8 mouse cellular contexts compared by ENCODE assay signal in the genomic region with DNA sequence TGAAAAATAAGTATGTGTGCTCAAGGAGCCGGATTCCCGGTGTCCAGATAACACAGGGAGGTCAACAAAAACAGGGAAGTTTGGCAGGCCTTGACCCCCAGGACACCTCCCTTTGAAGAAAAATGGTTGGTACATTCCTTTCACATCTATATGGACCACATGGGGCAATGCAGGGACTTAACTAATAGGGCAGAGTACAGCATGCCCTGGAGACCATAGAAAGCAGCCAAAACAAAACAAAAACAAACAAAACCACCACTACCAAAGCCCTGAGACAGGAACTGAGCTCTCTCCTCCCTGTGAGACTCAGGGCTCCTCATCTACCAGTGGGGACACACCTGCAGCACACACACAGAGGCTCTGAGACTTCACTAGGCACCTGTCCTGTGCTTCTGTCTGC. TPM values are rescaled to one million over a fixed set of nuclear protein-coding genes. Genes with fewer than 3 reads are reported as not detected.
DNase-seq lines count a peak whose midpoint lies in the region; ATAC-seq and TF ChIP-seq lines count a peak whose summit lies in the region.

No protein-coding gene starts in this region.

- no peaks in the 10 kb centered on the region for H3K9me3 ChIP-seq in megakaryocyte, embryonic 14.5 days
- no peaks in the 10 kb centered on the region for H3K9me3 ChIP-seq in limb, embryonic 14.5 days (ENCODE audit: control insufficient read depth, low read length)
- no peaks in the 10 kb centered on the region for H3K9me3 ChIP-seq in stomach, embryonic 16.5 days (replicated peaks; ENCODE audit: control insufficient read depth, low read length)

- no peak for TF ChIP-seq CTCF in gastrocnemius, adult 2 months (IDR thresholded peaks at IDR 0.05)

- H3K27ac ChIP-seq in gastrocnemius, adult 2 months, result peak overlapping the region; percentile 76
- H3K27ac ChIP-seq in limb, embryonic 14.5 days (replicated peaks; ENCODE audit: low read depth, low read length), result 0 out of 2 replicates have a peak overlapping the region, but pooled peaks have one; percentile 3
- H3K27ac ChIP-seq in stomach, embryonic 16.5 days (ENCODE audit: low read length), result peak overlapping the region; percentile 70

- no peak overlapping the region for H3K9ac ChIP-seq in limb, embryonic 14.5 days (ENCODE audit: low read depth, low read length, severe bottlenecking)
- H3K9ac ChIP-seq in stomach, embryonic 16.5 days (ENCODE audit: low read length), result no peak overlapping the region

- H3K36me3 ChIP-seq in megakaryocyte, embryonic 14.5 days (replicated peaks; ENCODE audit: low read length), result peaks cover 17% of the 10 kb centered on the region
- no peaks in the 10 kb centered on the region for H3K36me3 ChIP-seq in limb, embryonic 14.5 days (ENCODE audit: control insufficient read depth, insufficient read depth, low read length)
- H3K36me3 ChIP-seq in stomach, embryonic 16.5 days (ENCODE audit: control insufficient read depth, insufficient read depth, low read length), result no peaks in the 10 kb centered on the region

- peak overlapping the region; percentile 53; the same call in 1 of the 2 replicates for H3K4me3 ChIP-seq in gastrocnemius, adult 2 months
- peak overlapping the region; percentile 87 for H3K4me3 ChIP-seq in megakaryocyte, embryonic 14.5 days (replicated peaks)
- H3K4me3 ChIP-seq in limb, embryonic 14.5 days (replicated peaks; ENCODE audit: low read length), result no peak overlapping the region
- H3K4me3 ChIP-seq in stomach, embryonic 16.5 days (replicated peaks; ENCODE audit: low read length), result no peak overlapping the region

- 75% methylated on average over 2 of the region's 2 CpGs for WGBS in limb, embryonic 14.5 days
- WGBS in stomach, embryonic 16.5 days, result 64% methylated on average over 2 of the region's 2 CpGs

- peaks cover 16% of the 10 kb centered on the region for H3K27me3 ChIP-seq in megakaryocyte, embryonic 14.5 days (replicated peaks)
- H3K27me3 ChIP-seq in limb, embryonic 14.5 days (ENCODE audit: control insufficient read depth, insufficient read depth, low read length), result no peaks in the 10 kb centered on the region
- no peaks in the 10 kb centered on the region for H3K27me3 ChIP-seq in stomach, embryonic 16.5 days (ENCODE audit: control insufficient read depth, insufficient read depth, low read length)

- no peak for TF ChIP-seq POLR2A in limb, embryonic 14.5 days (IDR thresholded peaks at IDR 0.05; ENCODE audit: borderline replicate concordance, extremely low read depth, insufficient read depth, insufficient read length)

- DNase-seq in gastrocnemius, adult 2 months, result no peak
- no peak for DNase-seq in gastrocnemius, postnatal 25 days
- no peak for DNase-seq in limb, embryonic 14.5 days (ENCODE audit: low spot score)

- intact Hi-C loops in gastrocnemius, adult 2 months (cut with DNase I), result loop anchor here (5.0 kb wide), 1 partner anchor 41 kb away; no protein-coding TSS in a partner anchor

- no peak for ATAC-seq in megakaryocyte, adult 5-6 weeks (ENCODE audit: poor library complexity, severe bottlenecking)
- ATAC-seq in limb, embryonic 14.5 days (ENCODE audit: low FRiP score, low read depth), result no peak
- ATAC-seq in stomach, embryonic 16.5 days (ENCODE audit: insufficient read depth, low FRiP score), result peak; percentile 5; the same call in 1 of the 2 replicates
- ATAC-seq in monocyte, adult 5-6 weeks (replicated peaks; ENCODE audit: insufficient number of reproducible peaks, low FRiP score, low TSS enrichment, poor library complexity, severe bottlenecking), result no peak
- no peak for ATAC-seq in erythroid progenitor cell, adult 5-6 weeks (replicated peaks; ENCODE audit: low FRiP score, poor library complexity, severe bottlenecking)

- no peak overlapping the region for H3K4me2 ChIP-seq in limb, embryonic 14.5 days (replicated peaks; ENCODE audit: low read depth, low read length, severe bottlenecking)
- H3K4me2 ChIP-seq in stomach, embryonic 16.5 days (ENCODE audit: low read depth, low read length), result peak overlapping the region; percentile 49; the same call in 1 of the 2 replicates

- H3K4me1 ChIP-seq in megakaryocyte, embryonic 14.5 days, result peaks cover 92% of the 10 kb centered on the region
- H3K4me1 ChIP-seq in limb, embryonic 14.5 days (ENCODE audit: control insufficient read depth, insufficient read depth, low read length), result peaks cover 42% of the 10 kb centered on the region
- H3K4me1 ChIP-seq in stomach, embryonic 16.5 days (ENCODE audit: control insufficient read depth, insufficient read depth, low read length), result peaks cover 44% of the 10 kb centered on the region

RNA-seq across cellular contexts. Expression of gene Shb, which starts 18.9 kb away (rescaled TPM):
- total RNA-seq in gastrocnemius, adult 2 months (2021), result 10 to 100 TPM in 1 of 2 experiments, 1 to 10 TPM in 1; 6.5 to 10.0 TPM
- total RNA-seq in gastrocnemius, postnatal 25 days (2021), result 1 to 10 TPM; 5.4 to 8.0 TPM
- polyA plus RNA-seq in megakaryocyte, embryonic 14.5 days (2012; ENCODE audit: insufficient read depth, low replicate concordance), result 20.2 and 27.2 TPM in 2 replicates
- total RNA-seq in megakaryocyte, adult 5-6 weeks (2015), result 3.7 and 3.9 TPM in 2 replicates
- total RNA-seq in megakaryocyte, adult 5-6 weeks (2017), result 1.8 and 3.3 TPM in 2 replicates
- polyA plus RNA-seq in limb, embryonic 14.5 days (2012; rRNA removed), result 19.0 and 20.9 TPM in 2 replicates
- polyA plus RNA-seq in limb, embryonic 14.5 days (2014; fragmentation: Nextera tagmentation; extraction: Ambion mirVana), result 9.2 and 10.6 TPM in 2 replicates
- polyA plus RNA-seq in stomach, embryonic 16.5 days (2015; fragmentation: Nextera tagmentation; extraction: Ambion mirVana), result 2.1 and 2.7 TPM in 2 replicates
- total RNA-seq in monocyte, adult 5-6 weeks (2017), result 1.0 to 3.3 TPM (median 1.1 TPM) in 3 replicates
- 1.3 TPM in 1 of 2 replicates, not detected in the other for total RNA-seq in erythroid progenitor cell, adult 5-6 weeks (2015; ENCODE audit: low replicate concordance)
- total RNA-seq in erythroid progenitor cell, adult 5-6 weeks (2017; ENCODE audit: low replicate concordance), result 1.5 and 6.5 TPM in 2 replicates

Comparison
In these comparisons a context has a peak if more than half of its experiments do, and no peak if none do; other contexts are left out.
1. H3K27ac ChIP-seq: peak in every context shown above with its lines; median percentile 76 in gastrocnemius, adult 2 months; 70 in stomach, embryonic 16.5 days; 3 in limb, embryonic 14.5 days.
2. H3K4me3 ChIP-seq: peak in gastrocnemius, adult 2 months (single experiment) and megakaryocyte, embryonic 14.5 days (single experiment); none in limb, embryonic 14.5 days (single experiment) and stomach, embryonic 16.5 days (single experiment).